ENCODE assay signal across 8 mouse cellular contexts in genomic region chr6:140712754-140713153, GRCm38 (mm10). TPM values are rescaled to one million over a fixed set of nuclear protein-coding genes. Genes with fewer than 3 reads are reported as not detected.
DNase-seq lines count a peak whose midpoint lies in the region; ATAC-seq and TF ChIP-seq lines count a peak whose summit lies in the region.
"Had no signal": no experiment of that assay in that cellular context is flagged by ENCODE, and none has a peak within 500 bp of the region (broad histone marks: within the 10 kb centered on the region; RNA-seq: fewer than 3 reads in every experiment).

No protein-coding gene starts in this region.

- no peaks in the 10 kb centered on the region for H3K36me3 ChIP-seq in heart, embryonic 13.5 days
- H3K36me3 ChIP-seq: liver, embryonic 13.5 days had no signal

- peak overlapping the region; percentile 22; the same call in 1 of the 2 replicates for H3K4me2 ChIP-seq in heart, embryonic 13.5 days
- H3K4me2 ChIP-seq: liver, embryonic 13.5 days had no signal

- peaks cover 12% of the 10 kb centered on the region; the same call in 1 of the 2 replicates for H3K27me3 ChIP-seq in heart, embryonic 13.5 days (replicated peaks)
- H3K27me3 ChIP-seq: liver, embryonic 13.5 days had no signal

- no peak overlapping the region for H3K27ac ChIP-seq in heart, embryonic 13.5 days (replicated peaks)
- H3K27ac ChIP-seq in layer of hippocampus, adult 2 months, result no peak overlapping the region
- H3K27ac ChIP-seq: liver, embryonic 13.5 days had no signal

- TF ChIP-seq CTCF in layer of hippocampus, adult 2 months (conservative IDR thresholded peaks at IDR 0.05), result peak; percentile 97

- WGBS in heart, embryonic 13.5 days, result 4% methylated on average over 11 of the region's 11 CpGs

- H3K9ac ChIP-seq in heart, embryonic 13.5 days, result no peak overlapping the region
- H3K9ac ChIP-seq: liver, embryonic 13.5 days had no signal

- peak; percentile 77 for DNase-seq in ES-CJ7 (ENCODE audit: low read depth, low spot score)
- DNase-seq in adrenal gland, adult 2 months, result peak; percentile 50
- peak; percentile 48 for DNase-seq in embryo, embryonic 11.5 days (ENCODE audit: low read depth, low spot score)
- peak; percentile 30 to 76 for DNase-seq in layer of hippocampus, adult 2 months (ENCODE audit: low spot score in 2 of 2)
- peak; percentile 84 for DNase-seq in lung, postnatal 36 days
- peak; percentile 75 for DNase-seq in right cerebral cortex, postnatal 14 days
- DNase-seq: liver, embryonic 13.5 days had no signal

- H3K9me3 ChIP-seq in heart, embryonic 13.5 days, result no peaks in the 10 kb centered on the region
- H3K9me3 ChIP-seq: liver, embryonic 13.5 days had no signal

- H3K4me3 ChIP-seq in heart, embryonic 13.5 days, result no peak overlapping the region
- no peak overlapping the region for H3K4me3 ChIP-seq in layer of hippocampus, adult 2 months
- H3K4me3 ChIP-seq: liver, embryonic 13.5 days had no signal

- no peak for ATAC-seq in heart, embryonic 13.5 days (ENCODE audit: extremely low read depth, insufficient number of reproducible peaks, low FRiP score, low TSS enrichment)

- 0 out of 2 replicates have a peak, but pooled peaks cover 2% of the 10 kb centered on the region for H3K4me1 ChIP-seq in heart, embryonic 13.5 days
- H3K4me1 ChIP-seq: liver, embryonic 13.5 days had no signal

RNA-seq across cellular contexts. Expression of gene Gm11077, which starts 16.3 kb away (rescaled TPM):
- total RNA-seq in adrenal gland, adult 2 months (2021), result not detected
- polyA plus RNA-seq in adrenal gland, adult 2 months (2012; rRNA removed), result not detected in 2 replicates
- not detected in 2 replicates for polyA plus RNA-seq in heart, embryonic 13.5 days (2015; fragmentation: Nextera tagmentation; extraction: Ambion mirVana)
- not detected for total RNA-seq in layer of hippocampus, adult 2 months (2021)
- polyA plus RNA-seq: liver, embryonic 13.5 days had no signal
